Mouse (Mus musculus) left cerebral cortex, adult 2 months (tissue): ENCODE data around the gene Grk6. TPM values are rescaled to one million over a fixed set of nuclear protein-coding genes. Genes with fewer than 3 reads are reported as not detected.
A peak's percentile ranks its signal among the peaks of the same experiment; 100 is the strongest.

Source experiments
- DNase-seq, 2 experiments: peaks; one replicate each; pipeline ENCODE4 v3.0.0; 2021 to 2022; ENCODE audit warnings: low spot score in 2 of 2, mixed read lengths in 1 of 2; ENCODE audit errors: extremely low spot score in 1 of 2
- H3K27ac ChIP-seq: fragments of 200-600 bp; 2 replicates; pipeline ENCODE4 v1.8.1; 2022
- H3K4me3 ChIP-seq: fragments of 200-600 bp; 2 replicates; pipeline ENCODE4 v1.8.1; 2022
- CTCF ChIP-seq: fragments of 200-600 bp; IDR thresholded peaks from 2 replicates; pipeline ENCODE4 v1.8.1; 2022; ENCODE audit warnings: antibody characterized with exemption, mild to moderate bottlenecking, moderate library complexity
- intact Hi-C: fragments of 180-260 bp; cut with DNase I; formaldehyde crosslinking; loops from one replicate; pipeline ENCODE4 v1.15.1; 2025
- total RNA-seq, 2 experiments: library from RNA; stranded (reverse); gene quantifications; 2 replicates each; pipeline ENCODE4 v1.2.3; 2021

The Grk6 gene
- total RNA-seq, 2 experiments from 2014 or later: 61.2 to 66.2 TPM

DNA sequence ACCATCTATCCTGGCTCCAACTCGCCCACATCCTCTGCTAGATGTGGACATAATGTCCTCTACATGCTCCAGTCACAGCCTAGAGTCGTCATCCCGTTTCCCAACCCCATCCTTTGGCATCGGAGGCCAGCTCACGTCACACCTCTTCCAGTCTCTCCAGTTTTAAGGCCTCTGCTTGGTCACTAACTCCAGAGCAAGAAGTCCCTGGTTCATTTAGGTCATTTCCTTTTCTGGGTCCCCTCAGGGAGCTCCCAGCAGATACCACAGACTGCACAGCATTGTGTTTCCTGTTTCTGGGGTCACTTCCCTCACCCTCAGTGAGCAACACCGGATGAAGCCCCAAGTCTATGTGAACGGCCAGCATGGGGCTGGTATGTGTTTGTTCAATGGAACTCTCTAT lies 34.1 kb downstream of the Grk6 start:
- DNase-seq: no peak
- intact Hi-C loops: no loop called here
- Histone ChIP-seq H3K4me3 (no peak overlapping the region), H3K27ac (peak overlapping the region; percentile 21; the same call in 1 of the 2 replicates)
- TF ChIP-seq CTCF: no peak

DNA sequence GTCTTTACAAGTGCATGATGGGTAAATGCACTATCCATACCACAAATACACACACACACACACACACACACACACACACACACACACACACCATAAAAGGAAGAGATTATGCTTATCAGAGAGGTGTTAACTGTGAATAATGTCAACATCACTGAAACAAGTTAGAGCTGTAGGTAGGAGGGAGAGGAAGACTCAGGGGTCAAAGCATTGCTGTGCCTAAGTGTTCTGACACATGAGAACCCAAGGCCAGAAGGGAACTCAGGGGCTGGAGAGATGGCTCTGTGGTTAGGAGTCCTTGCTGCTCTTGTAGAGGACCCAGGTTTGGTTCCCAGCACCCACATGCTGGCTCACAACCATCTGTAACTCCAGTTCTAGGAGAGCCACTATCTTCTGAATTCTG lies 35.1 kb downstream of the Grk6 start:
- Histone ChIP-seq H3K4me3 (no peak overlapping the region), H3K27ac (no peak overlapping the region)
- no peak for TF ChIP-seq CTCF
- intact Hi-C loops: no loop called here
- no peak for DNase-seq

- peak overlapping the region; percentile 92 for H3K27ac ChIP-seq
- H3K4me3 ChIP-seq: peak overlapping the region; percentile 44
- no peak for DNase-seq
- peak; percentile 14 for TF ChIP-seq CTCF
- intact Hi-C loops: no loop called here
Measured at GRCm38 (mm10) chr13:55482542-55482941, 37.7 kb downstream of the Grk6 start.

DNA sequence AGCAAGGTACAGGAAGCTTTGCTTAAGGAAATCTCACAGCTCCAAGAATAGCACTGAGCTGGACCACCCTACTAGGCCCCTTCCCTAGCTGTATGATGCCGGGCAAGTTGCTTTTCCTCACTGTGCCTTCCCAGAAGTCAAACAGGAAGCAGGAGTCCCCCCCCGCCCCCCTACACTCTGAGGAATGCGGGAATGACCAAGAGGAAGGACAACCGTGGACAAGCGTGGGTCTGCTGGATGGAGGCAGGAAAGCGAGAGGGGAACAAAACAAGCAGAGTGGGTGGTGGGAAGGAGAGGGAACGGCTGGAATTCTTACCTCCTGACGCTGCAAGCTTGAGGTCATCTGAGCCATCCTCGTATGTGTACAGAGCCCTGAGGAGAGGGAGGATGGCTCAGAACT lies 38.2 kb downstream of the Grk6 start:
- intact Hi-C loops: no loop called here
- no peak for TF ChIP-seq CTCF
- Histone ChIP-seq H3K4me3 (peak overlapping the region; percentile 44), H3K27ac (peak overlapping the region; percentile 92)
- no peak for DNase-seq

DNA sequence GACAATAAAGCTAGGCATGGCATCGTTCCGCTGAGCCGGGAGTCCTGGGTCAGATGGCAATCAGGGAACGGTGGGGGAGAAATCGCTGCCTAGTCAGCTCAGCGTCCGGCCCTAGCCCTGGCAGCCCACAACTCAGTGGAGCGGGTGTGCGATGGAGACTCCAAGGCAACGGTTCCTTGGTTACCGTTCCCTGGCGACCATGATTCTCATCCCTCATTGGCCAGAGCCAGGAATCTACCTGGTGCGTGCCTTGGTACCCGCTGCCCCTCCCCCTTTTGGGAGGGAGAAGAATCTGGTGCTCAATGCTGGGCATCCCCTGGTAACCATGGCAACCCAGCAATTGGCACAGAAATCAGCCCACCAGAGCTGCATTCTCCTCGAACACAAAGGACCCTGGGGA lies 38.7 kb downstream of the Grk6 start:
- intact Hi-C loops: no loop called here
- TF ChIP-seq CTCF: no peak
- peak; percentile 90 to 93 for DNase-seq
- Histone ChIP-seq H3K4me3 (peak overlapping the region; percentile 44), H3K27ac (peak overlapping the region; percentile 93)

DNA sequence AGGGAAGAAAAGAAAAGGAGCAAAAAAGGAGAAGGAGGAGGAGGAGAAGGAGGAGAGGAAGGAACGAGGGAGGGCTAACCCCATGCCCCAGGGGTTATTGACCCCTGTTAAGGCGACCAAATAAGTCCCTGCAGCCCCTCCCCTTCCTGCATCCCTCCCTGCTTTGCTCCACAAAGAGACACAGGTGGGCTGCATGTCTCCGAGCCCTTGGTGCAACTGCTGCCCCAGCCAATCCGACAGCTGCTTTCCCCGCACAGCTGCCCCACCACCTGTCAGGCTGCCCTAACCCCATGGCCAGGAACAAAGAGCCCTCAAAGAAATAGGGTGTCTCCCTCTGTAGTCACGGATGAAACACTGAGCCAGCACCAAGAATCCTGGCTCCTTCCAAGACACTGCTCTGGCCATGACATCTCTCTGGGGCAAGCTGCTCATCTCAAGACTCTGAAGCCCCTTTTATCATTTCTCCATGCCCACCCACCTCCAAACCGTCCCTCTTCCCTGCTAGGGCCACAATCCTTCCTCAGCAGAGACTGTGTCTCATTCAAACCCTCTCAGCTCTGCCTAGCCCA lies 39.7 kb downstream of the Grk6 start:
- no peak for DNase-seq
- peak overlapping the region; percentile 44 for H3K4me3 ChIP-seq
- intact Hi-C loops: no loop called here
- no peak for TF ChIP-seq CTCF
- H3K27ac ChIP-seq: peak overlapping the region; percentile 93

- no peak for DNase-seq
Measured at GRCm38 (mm10) chr13:55486029-55486794, 41.3 kb downstream of the Grk6 start.

GRCm38 (mm10) chr13:55486916-55487577 lies 42.2 kb downstream of the Grk6 start:
- TF ChIP-seq CTCF: no peak
- Histone ChIP-seq H3K4me3 (peak overlapping the region; percentile 92), H3K27ac (peak overlapping the region; percentile 98)
- DNase-seq: no peak
- intact Hi-C loops: no loop called here

More at GRCm38 (mm10) chr13:55486029-55486794, 41.3 kb downstream of the Grk6 start:
- peak overlapping the region; percentile 92 for H3K4me3 ChIP-seq
- intact Hi-C loops: no loop called here
- H3K27ac ChIP-seq: peak overlapping the region; percentile 98
- TF ChIP-seq CTCF: no peak; the same call in none of the 2 replicates

DNA sequence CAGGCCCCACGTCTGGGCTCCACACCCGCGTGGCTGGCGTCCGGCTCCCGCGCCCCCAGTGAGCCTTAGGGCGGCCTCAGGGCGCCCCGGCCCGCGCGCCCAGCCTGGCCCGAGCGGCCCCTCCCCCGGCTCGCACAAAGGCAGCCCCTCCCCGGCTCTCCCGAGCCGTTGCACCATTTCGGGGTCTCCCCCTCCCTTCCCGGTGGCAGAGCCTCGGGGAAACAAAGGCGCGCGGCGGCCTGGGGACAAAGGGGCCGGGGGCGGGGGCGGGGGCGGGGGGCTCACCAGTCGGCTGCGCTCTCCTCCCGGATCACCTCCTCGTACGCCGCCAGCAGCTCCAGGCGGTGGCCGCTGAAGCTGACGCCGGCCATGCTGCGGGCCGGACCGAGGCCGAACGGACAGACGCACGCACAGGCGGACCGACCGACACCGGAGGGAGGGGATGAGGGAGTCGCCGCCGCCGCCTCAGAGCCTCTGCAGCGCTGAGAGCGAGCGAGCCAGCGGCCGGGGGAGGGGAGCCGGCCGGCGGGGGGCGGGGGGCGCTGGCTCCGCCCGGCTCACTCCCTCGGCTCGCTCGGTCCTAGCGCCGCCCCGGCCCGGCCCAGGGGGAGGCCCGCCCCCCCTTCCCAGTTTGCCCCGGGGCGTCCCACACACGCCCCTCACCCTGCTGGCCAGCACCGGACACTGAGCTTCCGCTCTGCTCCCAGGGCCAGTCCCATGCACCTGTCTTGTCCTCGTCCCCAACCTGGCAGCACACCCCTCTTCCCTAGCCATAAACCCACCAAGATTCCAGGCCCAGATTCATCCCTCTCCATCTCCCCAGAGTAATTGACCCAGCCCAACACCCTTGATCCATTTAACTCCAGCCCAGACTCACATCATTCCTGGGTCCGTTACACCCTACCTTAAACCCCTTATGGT lies 43.0 kb downstream of the Grk6 start, which contains the start of gene Dbn1:
TSS of gene Dbn1 (minus strand) at position 534 of the 921 bp plus-strand sequence.
- peak within 1 kb of the TSS; percentile 98 for H3K27ac ChIP-seq
- no peak for TF ChIP-seq CTCF
- H3K4me3 ChIP-seq: peak within 1 kb of the TSS; percentile 92
- DNase-seq: peak in 1 of 2 experiments; percentile 61
- intact Hi-C loops: loop anchor here (2.0 kb wide), 1 partner anchor 25 kb away; the partner anchor contains the start of gene Pdlim7

GRCm38 (mm10) chr13:55494257-55494656 lies 49.4 kb downstream of the Grk6 start:
- no peak overlapping the region for H3K27ac ChIP-seq
- no peak for TF ChIP-seq CTCF
- DNase-seq: no peak
- intact Hi-C loops: no loop called here
- no peak overlapping the region for H3K4me3 ChIP-seq
